Mouse (Mus musculus) v-Abl transformed pro-B cells (cell line): ENCODE data around the gene Stk38.

Source experiments
- in situ Hi-C, 2 experiments: fragments of 400-800 bp; cut with MboI; formaldehyde crosslinking; loops; one replicate each; pipeline ENCODE4 v1.15.1; 2025; ENCODE audit not compliant: unreplicated experiment in 2 of 2

Stk38 gene

DNA sequence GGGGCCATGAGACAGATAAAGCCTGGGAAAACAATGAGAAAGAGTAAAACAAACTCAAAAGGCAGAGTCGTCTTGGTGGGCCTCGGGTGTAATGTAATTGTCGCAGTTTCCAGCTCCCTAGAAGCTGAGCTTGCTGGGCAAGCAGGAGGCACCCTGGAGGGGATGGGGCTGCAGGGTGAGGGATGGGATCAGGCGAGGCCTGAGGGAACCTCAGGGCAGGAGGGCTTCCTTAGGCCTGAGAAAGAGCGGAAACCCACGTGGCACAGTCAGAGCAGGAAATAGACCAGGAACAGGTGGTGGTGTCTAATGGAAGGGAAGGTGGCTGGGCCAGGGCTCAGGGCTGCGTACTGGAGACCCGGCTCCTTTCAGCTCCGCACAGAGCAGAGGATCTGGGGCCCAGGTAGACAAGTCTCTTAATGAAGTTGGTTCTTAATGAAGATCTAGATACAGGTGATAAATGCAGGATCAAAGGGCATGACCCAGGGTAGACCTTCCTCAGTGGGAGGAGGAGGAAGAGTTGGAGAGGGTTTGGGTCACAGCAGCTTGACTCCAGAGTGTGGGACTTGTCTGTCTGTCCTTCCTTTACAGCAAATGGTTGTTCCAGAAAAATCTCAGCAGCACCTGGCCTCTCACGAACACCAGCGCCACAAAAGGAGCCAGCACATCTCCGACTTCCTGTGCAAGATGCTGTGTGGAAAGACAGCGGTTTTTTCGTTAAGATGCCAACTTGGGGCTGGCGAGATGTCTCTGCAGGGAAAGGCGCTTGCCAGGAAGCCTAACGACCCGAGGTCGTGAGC, 73.5 kb downstream of the Stk38 start:
- in situ Hi-C loops: loop anchor here in 1 of 2 experiments (10.0 kb wide), 1 partner anchor 80 kb away; no protein-coding TSS in a partner anchor

GRCm38 (mm10) chr17:28932274-28932673, 75.5 kb downstream of the Stk38 start:
- in situ Hi-C loops: loop anchor here in 1 of 2 experiments (10.0 kb wide), 1 partner anchor 83 kb away; no protein-coding TSS in a partner anchor

- in situ Hi-C loops: loop anchor here in 1 of 2 experiments (10.0 kb wide), 1 partner anchor 83 kb away; no protein-coding TSS in a partner anchor
Measured at GRCm38 (mm10) chr17:28931436-28932211, 76.2 kb downstream of the Stk38 start.

- in situ Hi-C loops: loop anchor here in 1 of 2 experiments (10.0 kb wide), 1 partner anchor 84 kb away; no protein-coding TSS in a partner anchor
Measured at GRCm38 (mm10) chr17:28930392-28931074, 77.3 kb downstream of the Stk38 start.

DNA sequence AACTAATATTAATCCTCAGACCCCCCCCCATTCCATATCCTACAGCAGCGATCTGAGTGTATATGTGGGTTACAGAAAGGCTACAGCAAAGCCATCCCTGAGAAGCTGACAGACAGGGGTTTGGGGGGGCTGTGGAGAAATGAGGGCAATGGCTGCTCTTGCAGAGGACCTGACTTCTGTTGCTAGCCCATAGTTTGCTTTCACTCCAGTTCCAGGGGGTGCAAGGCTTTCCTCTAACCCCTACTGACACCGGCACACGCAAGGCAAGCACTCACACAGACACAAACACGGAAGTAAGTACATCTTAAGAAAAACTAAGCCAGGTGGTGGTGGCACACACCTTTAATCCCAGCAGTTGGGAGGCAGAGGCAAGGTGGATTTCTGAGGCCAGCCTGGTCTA, 78.4 kb downstream of the Stk38 start:
- in situ Hi-C loops: loop anchor here (5.0 kb wide), 3 partner anchors 47 to 237 kb away; partner anchors contain the start of genes Mapk14 (in 2 of the 2) and Slc26a8 (in 2 of the 2)

DNA sequence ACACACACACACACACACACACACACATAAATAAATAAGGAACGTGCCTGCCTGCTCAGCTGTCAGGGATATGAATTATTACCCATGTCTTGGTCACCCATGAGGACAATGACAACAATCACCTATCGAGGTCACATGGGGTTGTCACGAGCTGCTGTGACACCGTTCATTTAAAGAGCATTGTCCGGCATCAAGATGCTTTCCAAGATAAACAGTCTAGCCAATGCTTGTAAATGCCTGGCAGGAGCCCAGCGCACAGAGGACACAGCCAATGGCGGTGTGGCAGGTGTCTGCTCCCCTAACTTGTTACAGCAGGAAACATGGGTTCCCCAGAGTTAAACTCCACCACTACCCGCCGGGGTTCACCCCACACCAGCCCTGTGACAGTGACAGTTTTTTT, 79.8 kb downstream of the Stk38 start:
- in situ Hi-C loops: loop anchor here (5.0 kb wide), 3 partner anchors 46 to 236 kb away; partner anchors contain the start of genes Mapk14 (in 2 of the 2) and Slc26a8 (in 2 of the 2)

GRCm38 (mm10) chr17:28926866-28927635, 80.7 kb downstream of the Stk38 start:
- in situ Hi-C loops: loop anchor here (5.0 kb wide), 3 partner anchors 45 to 235 kb away; partner anchors contain the start of genes Mapk14 (in 2 of the 2) and Slc26a8 (in 2 of the 2)

- in situ Hi-C loops: loop anchor here (5.0 kb wide), 3 partner anchors 44 to 234 kb away; partner anchors contain the start of genes Mapk14 (in 2 of the 2) and Slc26a8 (in 2 of the 2)
Measured at GRCm38 (mm10) chr17:28926380-28926779, 81.4 kb downstream of the Stk38 start.

DNA sequence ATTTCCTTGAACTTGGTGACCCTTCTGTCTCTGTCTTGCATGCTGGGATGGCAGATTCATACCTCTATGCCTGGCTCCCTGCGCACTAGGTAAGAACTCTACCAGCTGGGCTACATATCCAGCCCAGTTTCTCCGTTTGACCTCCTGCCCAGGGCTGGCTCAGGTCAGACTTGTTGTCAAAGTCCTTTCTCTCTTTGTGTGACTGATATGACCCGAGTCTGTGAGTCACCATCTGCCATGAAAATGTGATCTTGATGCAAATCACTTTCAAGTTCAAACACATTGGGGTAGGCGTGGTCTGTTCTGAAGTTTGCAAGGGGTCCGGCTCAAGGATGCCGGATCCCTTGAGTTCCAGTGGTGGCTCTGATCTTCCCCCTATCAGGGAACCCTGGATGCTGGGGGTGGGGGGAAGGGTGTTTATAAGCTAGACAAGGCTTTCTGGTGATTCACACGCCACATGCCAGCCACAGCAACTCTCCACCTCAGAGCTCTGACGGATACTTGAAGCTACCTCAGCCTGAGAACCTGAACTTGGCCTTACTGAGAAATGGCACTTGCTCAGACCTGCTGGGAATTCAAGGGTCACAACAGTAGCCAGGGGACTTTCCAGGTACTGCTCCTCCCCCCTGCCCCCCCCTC, 82.7 kb downstream of the Stk38 start:
- in situ Hi-C loops: loop anchor here (5.0 kb wide), 3 partner anchors 43 to 233 kb away; partner anchors contain the start of genes Mapk14 (in 2 of the 2) and Slc26a8 (in 2 of the 2)

DNA sequence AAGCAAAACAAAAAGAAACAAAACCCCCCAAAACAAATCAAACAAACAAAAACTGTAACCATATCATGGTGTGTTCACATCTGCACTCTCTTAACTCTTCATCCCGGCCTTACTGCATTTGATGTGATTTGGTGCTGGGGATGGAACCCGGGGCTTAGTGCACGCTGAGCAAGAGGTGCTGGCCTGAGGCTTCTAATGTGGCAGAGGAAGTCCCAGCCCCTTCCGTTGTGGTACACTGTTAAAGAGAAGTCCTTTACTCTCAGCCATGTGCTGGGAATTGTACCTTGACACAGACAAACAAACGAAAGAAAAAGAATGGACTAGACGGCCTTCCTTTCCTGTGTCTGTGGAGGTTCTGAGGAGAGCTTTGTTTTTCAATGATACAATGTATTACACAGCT, 85.7 kb downstream of the Stk38 start:
- in situ Hi-C loops: no loop called here

- in situ Hi-C loops: no loop called here
Measured at GRCm38 (mm10) chr17:28921086-28921485, 86.7 kb downstream of the Stk38 start.
